Mouse (Mus musculus): ENCODE data around the gene Dpm3. TPM values are rescaled to one million over a fixed set of nuclear protein-coding genes. Genes with fewer than 3 reads are reported as not detected.

Dpm3 gene
- polyA plus RNA-seq, 1 experiment from 2014 or later, result 101 TPM

- Histone ChIP-seq H3K9ac (peak overlapping the region; percentile 53), H3K27ac (no peak overlapping the region), H3K27me3 (peaks cover 19% of the 10 kb centered on the region), H3K4me1 (peaks cover 45% of the 10 kb centered on the region), H3K9me3 (no peaks in the 10 kb centered on the region), H3K4me2 (replicated peaks) (peak overlapping the region; percentile 93), H3K36me3 (no peaks in the 10 kb centered on the region), H3K4me3 (peak overlapping the region; percentile 51)
- WGBS, result 11% methylated on average over 20 of the region's 20 CpGs
- no peak for ATAC-seq (ENCODE audit: insufficient number of reproducible peaks, insufficient read depth, low FRiP score, low TSS enrichment)
Measured at GRCm38 (mm10) chr3:89281579-89282290, 22.6 kb downstream of the Dpm3 start.

DNA sequence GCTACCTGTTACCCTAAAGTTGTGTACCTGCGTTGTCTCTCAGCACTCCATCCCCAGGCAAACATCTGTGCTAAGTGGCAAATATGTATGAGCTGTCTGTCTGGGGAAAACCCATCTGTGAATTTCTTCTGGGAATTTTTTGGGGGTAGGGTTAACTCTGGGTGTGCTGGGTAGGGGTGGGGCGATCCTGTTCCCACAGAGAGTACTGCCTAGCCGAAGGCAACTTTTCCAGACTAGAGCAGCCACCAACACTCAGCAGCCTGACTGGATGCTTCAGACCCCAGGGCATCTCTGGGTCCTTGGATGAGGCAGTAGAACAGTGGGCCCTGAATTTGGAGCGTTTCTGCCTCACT is 23.1 kb downstream of the Dpm3 start:
- no peak overlapping the region for H3K4me2 ChIP-seq (replicated peaks)
- 16% methylated on average over 4 of the region's 4 CpGs for WGBS
- H3K27ac ChIP-seq, result no peak overlapping the region
- H3K9me3 ChIP-seq, result no peaks in the 10 kb centered on the region
- H3K9ac ChIP-seq, result peak overlapping the region; percentile 16; the same call in 1 of the 2 replicates
- H3K36me3 ChIP-seq, result no peaks in the 10 kb centered on the region
- H3K4me1 ChIP-seq, result peaks cover 45% of the 10 kb centered on the region
- H3K4me3 ChIP-seq, result no peak overlapping the region
- peaks cover 19% of the 10 kb centered on the region for H3K27me3 ChIP-seq
- no peak for ATAC-seq (ENCODE audit: insufficient number of reproducible peaks, insufficient read depth, low FRiP score, low TSS enrichment)

- Histone ChIP-seq H3K27me3 (peaks cover 19% of the 10 kb centered on the region), H3K4me2 (replicated peaks) (no peak overlapping the region), H3K4me3 (no peak overlapping the region), H3K36me3 (no peaks in the 10 kb centered on the region), H3K9ac (no peak overlapping the region), H3K4me1 (peaks cover 36% of the 10 kb centered on the region), H3K9me3 (no peaks in the 10 kb centered on the region), H3K27ac (no peak overlapping the region)
- WGBS, result 90% methylated on average over 3 of the region's 3 CpGs
- no peak for ATAC-seq (ENCODE audit: insufficient number of reproducible peaks, insufficient read depth, low FRiP score, low TSS enrichment)
Measured at GRCm38 (mm10) chr3:89284261-89284660, 25.1 kb downstream of the Dpm3 start.

DNA sequence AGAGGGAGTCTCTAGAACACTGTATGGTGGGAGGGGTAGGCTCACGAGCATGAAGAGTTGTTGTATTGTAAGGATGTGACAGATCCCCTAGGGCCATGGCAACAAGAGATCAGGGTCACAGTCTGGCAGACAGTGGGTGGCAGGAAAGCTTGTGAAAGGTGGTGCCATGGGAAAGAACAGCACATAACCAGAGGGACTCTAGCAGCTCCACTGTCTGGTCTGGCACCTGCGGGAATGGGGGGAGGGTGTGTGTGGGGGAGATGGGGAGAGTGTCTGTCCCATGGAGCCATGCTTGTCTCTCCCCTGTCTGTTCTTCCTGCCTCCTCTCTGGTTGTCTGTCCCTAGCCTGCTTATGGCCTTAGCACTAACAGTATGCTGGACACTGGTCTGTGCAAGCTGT is 26.4 kb downstream of the Dpm3 start:
- peaks cover 29% of the 10 kb centered on the region for H3K4me1 ChIP-seq
- ATAC-seq (ENCODE audit: insufficient number of reproducible peaks, insufficient read depth, low FRiP score, low TSS enrichment), result no peak

DNA sequence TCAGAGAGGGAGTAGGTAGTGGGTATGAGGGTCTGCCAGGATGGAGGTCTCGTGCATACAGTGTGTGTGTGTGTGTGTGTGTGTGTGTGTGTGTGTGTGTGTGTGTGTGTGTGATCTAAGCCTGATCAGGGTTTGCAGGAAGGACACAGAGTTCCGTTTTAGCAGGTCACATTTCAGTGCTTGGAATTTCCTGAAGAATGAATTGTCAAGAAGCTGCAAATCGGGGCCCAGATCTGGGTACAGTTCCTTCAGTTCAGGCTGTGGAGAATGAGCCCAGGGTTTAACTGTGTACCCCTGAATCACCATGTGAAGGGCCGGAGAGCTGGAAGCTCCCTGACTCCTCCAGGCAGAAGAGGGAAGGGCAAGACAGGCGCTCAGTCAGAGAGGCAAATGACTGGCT is 28.1 kb downstream of the Dpm3 start:
- 0 out of 2 replicates have a peak, but pooled peaks have one; percentile 8 for ATAC-seq (ENCODE audit: insufficient number of reproducible peaks, insufficient read depth, low FRiP score, low TSS enrichment)

More for the DNA sequence above, 26.4 kb downstream of the Dpm3 start:
- Histone ChIP-seq H3K27me3 (peaks cover 11% of the 10 kb centered on the region), H3K27ac (no peak overlapping the region), H3K9me3 (no peaks in the 10 kb centered on the region), H3K4me3 (no peak overlapping the region), H3K4me2 (replicated peaks) (no peak overlapping the region), H3K9ac (no peak overlapping the region), H3K36me3 (no peaks in the 10 kb centered on the region)
- 34% methylated on average over 2 of the region's 2 CpGs for WGBS

DNA sequence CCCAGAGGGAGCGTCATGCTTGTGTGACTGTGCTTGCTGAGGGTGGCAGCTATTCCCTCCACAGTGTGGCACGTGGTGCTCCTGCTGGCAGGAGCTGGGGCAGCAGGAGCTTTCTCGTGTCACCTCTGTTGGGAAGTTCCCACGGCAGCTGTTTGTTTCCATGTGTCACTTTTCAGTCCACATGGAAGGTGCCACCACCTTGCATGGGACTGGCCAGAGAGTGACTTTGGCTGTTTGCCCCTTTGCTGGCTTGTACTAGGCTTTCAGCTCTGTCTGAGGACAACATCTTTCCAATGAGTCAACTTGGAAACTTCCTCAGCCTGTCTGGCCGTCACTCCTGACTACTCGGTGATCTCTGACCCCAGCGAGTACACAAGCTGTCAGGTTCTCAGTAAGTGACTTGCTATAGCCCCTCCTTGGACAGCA is 29.4 kb downstream of the Dpm3 start:
- Histone ChIP-seq H3K27ac (no peak overlapping the region), H3K9ac (no peak overlapping the region), H3K4me2 (replicated peaks) (no peak overlapping the region), H3K4me3 (no peak overlapping the region), H3K36me3 (no peaks in the 10 kb centered on the region), H3K9me3 (no peaks in the 10 kb centered on the region), H3K4me1 (peaks cover 19% of the 10 kb centered on the region), H3K27me3 (no peaks in the 10 kb centered on the region)
- ATAC-seq (ENCODE audit: insufficient number of reproducible peaks, insufficient read depth, low FRiP score, low TSS enrichment), result no peak
- 43% methylated on average over 7 of the region's 7 CpGs for WGBS

More for the DNA sequence above, 28.1 kb downstream of the Dpm3 start:
- Histone ChIP-seq H3K4me3 (no peak overlapping the region), H3K4me1 (peaks cover 19% of the 10 kb centered on the region), H3K36me3 (no peaks in the 10 kb centered on the region), H3K27ac (peak overlapping the region; percentile 47; the same call in 1 of the 2 replicates), H3K4me2 (replicated peaks) (no peak overlapping the region), H3K9me3 (no peaks in the 10 kb centered on the region), H3K9ac (no peak overlapping the region; the same call in 1 of the 2 replicates), H3K27me3 (no peaks in the 10 kb centered on the region)
- 32% methylated on average over 5 of the region's 5 CpGs for whole genome bisulfite sequencing

DNA sequence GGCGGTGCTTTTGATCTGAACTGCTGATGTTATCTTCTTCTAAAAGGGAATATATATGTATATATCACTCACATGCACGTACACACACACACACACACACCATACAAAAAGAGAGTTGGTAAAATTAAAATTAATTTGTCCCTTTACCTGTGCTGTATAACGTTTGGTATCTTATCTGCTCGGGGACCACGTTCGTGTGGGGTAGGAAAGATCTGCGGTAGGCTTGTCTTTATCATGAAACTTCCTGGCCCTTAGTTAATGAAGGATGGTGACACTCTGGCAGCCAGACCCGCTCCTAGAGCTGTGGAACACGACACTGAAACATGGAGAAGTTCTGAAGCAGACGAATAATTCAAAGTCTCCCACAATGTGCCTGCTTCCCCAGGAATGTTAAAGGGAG is 32.7 kb downstream of the Dpm3 start:
- H3K4me3 ChIP-seq, result no peak overlapping the region
- WGBS, result 67% methylated on average over 10 of the region's 10 CpGs
- no peak overlapping the region for H3K4me2 ChIP-seq (replicated peaks)
- no peaks in the 10 kb centered on the region for H3K27me3 ChIP-seq
- H3K9ac ChIP-seq, result no peak overlapping the region
- H3K9me3 ChIP-seq, result no peaks in the 10 kb centered on the region
- H3K4me1 ChIP-seq, result peaks cover 14% of the 10 kb centered on the region
- no peaks in the 10 kb centered on the region for H3K36me3 ChIP-seq
- no peak overlapping the region for H3K27ac ChIP-seq
- ATAC-seq (ENCODE audit: insufficient number of reproducible peaks, insufficient read depth, low FRiP score, low TSS enrichment), result no peak

- Histone ChIP-seq H3K4me2 (replicated peaks) (no peak overlapping the region), H3K27me3 (no peaks in the 10 kb centered on the region), H3K4me3 (no peak overlapping the region), H3K9ac (no peak overlapping the region), H3K9me3 (no peaks in the 10 kb centered on the region), H3K27ac (no peak overlapping the region), H3K36me3 (no peaks in the 10 kb centered on the region), H3K4me1 (peaks cover 10% of the 10 kb centered on the region; the same call in 1 of the 2 replicates)
- WGBS, result 76% methylated on average over 5 of the region's 5 CpGs
- no peak for ATAC-seq (ENCODE audit: insufficient number of reproducible peaks, insufficient read depth, low FRiP score, low TSS enrichment)
Measured at GRCm38 (mm10) chr3:89292303-89292702, 33.1 kb downstream of the Dpm3 start.

- H3K36me3 ChIP-seq, result no peaks in the 10 kb centered on the region
- H3K27ac ChIP-seq, result no peak overlapping the region
- no peak for ATAC-seq (ENCODE audit: insufficient number of reproducible peaks, insufficient read depth, low FRiP score, low TSS enrichment)
- no peaks in the 10 kb centered on the region for H3K9me3 ChIP-seq
- no peak overlapping the region for H3K4me3 ChIP-seq
- no peak overlapping the region for H3K9ac ChIP-seq
- 89% methylated on average over 11 of the region's 11 CpGs for WGBS
- 0 out of 2 replicates have a peak, but pooled peaks cover 6% of the 10 kb centered on the region for H3K4me1 ChIP-seq
- H3K4me2 ChIP-seq (replicated peaks), result no peak overlapping the region
- H3K27me3 ChIP-seq, result no peaks in the 10 kb centered on the region
Measured at GRCm38 (mm10) chr3:89293247-89293918, 34.2 kb downstream of the Dpm3 start.

GRCm38 (mm10) chr3:89294195-89294594 is 35.0 kb downstream of the Dpm3 start:
- no peak overlapping the region for H3K27ac ChIP-seq
- no peak overlapping the region for H3K9ac ChIP-seq
- 78% methylated on average over 5 of the region's 5 CpGs for WGBS
- H3K4me3 ChIP-seq, result no peak overlapping the region
- H3K4me2 ChIP-seq (replicated peaks), result no peak overlapping the region
- ATAC-seq (ENCODE audit: insufficient number of reproducible peaks, insufficient read depth, low FRiP score, low TSS enrichment), result no peak
- H3K36me3 ChIP-seq, result no peaks in the 10 kb centered on the region
- H3K9me3 ChIP-seq, result no peaks in the 10 kb centered on the region
- H3K27me3 ChIP-seq, result no peaks in the 10 kb centered on the region
- 0 out of 2 replicates have a peak, but pooled peaks cover under 1% of the 10 kb centered on the region for H3K4me1 ChIP-seq

DNA sequence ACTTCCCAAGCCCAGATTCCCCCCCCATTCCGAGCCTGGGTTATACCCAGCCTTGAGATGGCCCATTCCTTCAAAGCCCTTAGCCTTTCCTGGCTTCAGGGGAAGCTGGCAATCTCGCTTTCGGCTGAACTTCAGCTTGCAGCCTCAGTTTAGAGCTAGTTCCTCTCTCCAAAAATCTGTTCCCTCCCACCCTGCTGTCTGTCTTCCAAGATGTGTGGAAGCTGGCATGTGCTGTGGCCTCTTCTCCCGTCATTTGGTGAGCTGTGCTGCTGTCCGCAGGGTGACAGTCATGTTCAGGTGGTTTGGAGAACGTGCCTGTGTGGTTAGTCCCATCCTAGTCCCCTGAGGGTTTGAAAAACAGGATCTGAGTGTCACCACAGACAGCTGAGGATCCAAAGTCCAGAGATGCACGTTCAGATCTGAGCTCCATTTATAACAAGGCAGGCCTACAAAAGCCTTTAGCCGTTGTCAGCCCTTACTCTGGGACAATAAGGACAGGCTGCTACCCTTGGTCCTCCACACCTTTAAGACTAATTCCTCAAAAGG is 36.6 kb downstream of the Dpm3 start:
- H3K4me3 ChIP-seq, result no peak overlapping the region
- no peak for ATAC-seq (ENCODE audit: insufficient number of reproducible peaks, insufficient read depth, low FRiP score, low TSS enrichment)
- no peak overlapping the region for H3K4me2 ChIP-seq (replicated peaks)
- no peaks in the 10 kb centered on the region for H3K4me1 ChIP-seq
- H3K9ac ChIP-seq, result no peak overlapping the region
- 73% methylated on average over 8 of the region's 8 CpGs for WGBS
- no peaks in the 10 kb centered on the region for H3K36me3 ChIP-seq
- H3K27me3 ChIP-seq, result no peaks in the 10 kb centered on the region
- H3K9me3 ChIP-seq, result no peaks in the 10 kb centered on the region
- no peak overlapping the region for H3K27ac ChIP-seq

All from embryonic facial prominence, embryonic 12.5 days (tissue).